Mouse (Mus musculus) cerebellum, postnatal 36 days (tissue): ENCODE data around the gene Anxa10.

Experiments used
- DNase-seq, 2 experiments: peaks; one replicate each; pipeline ENCODE4 v3.0.0; 2021 to 2022; ENCODE audit warnings: mixed read lengths in 2 of 2

Gene Anxa10

GRCm38 (mm10) chr8:62123098-62123497 lies at the start of gene Anxa10:
Gene Anxa10, minus strand, starts transcription at chr8:62123150.
- DNase-seq, result no peak

GRCm38 (mm10) chr8:62132662-62133366 lies 9.9 kb upstream of the Anxa10 start:
- DNase-seq, result no peak

GRCm38 (mm10) chr8:62097213-62097612 lies 25.7 kb downstream of the Anxa10 start:
- DNase-seq, result no peak

GRCm38 (mm10) chr8:62081804-62082203 lies 41.1 kb downstream of the Anxa10 start:
- DNase-seq, result no peak

- no peak for DNase-seq
These were observed 42.7 kb downstream of the Anxa10 start for GRCm38 (mm10) chr8:62080195-62080802.

GRCm38 (mm10) chr8:62068305-62068704 lies 54.6 kb downstream of the Anxa10 start:
- no peak for DNase-seq

- DNase-seq, result no peak
These were observed 62.6 kb downstream of the Anxa10 start for GRCm38 (mm10) chr8:62060357-62060756.

- DNase-seq, result no peak
These were observed 76.1 kb downstream of the Anxa10 start for GRCm38 (mm10) chr8:62046809-62047208.

GRCm38 (mm10) chr8:62034351-62034750 lies 88.6 kb downstream of the Anxa10 start:
- no peak for DNase-seq

GRCm38 (mm10) chr8:62014582-62014981 lies 108.4 kb downstream of the Anxa10 start:
- no peak for DNase-seq

- DNase-seq, result no peak
These were observed 108.8 kb downstream of the Anxa10 start for GRCm38 (mm10) chr8:62014166-62014565.
